Mouse (Mus musculus) adrenal gland, postnatal 36 days (tissue): ENCODE measurements around the gene Mrpl43. TPM values are rescaled to one million over a fixed set of nuclear protein-coding genes. Genes with fewer than 3 reads are reported as not detected.

Experiments used
- DNase-seq, 2 experiments: peaks; one replicate each; pipeline ENCODE4 v3.0.0; 2021; ENCODE audit warnings: mixed read lengths in 1 of 2
- total RNA-seq, 2 experiments: library from RNA; stranded (reverse); gene quantifications; 2 replicates each; pipeline ENCODE4 v1.2.3; 2021

Gene Mrpl43
- total RNA-seq, 2 experiments from 2014 or later = 49.0 to 53.6 TPM

DNA sequence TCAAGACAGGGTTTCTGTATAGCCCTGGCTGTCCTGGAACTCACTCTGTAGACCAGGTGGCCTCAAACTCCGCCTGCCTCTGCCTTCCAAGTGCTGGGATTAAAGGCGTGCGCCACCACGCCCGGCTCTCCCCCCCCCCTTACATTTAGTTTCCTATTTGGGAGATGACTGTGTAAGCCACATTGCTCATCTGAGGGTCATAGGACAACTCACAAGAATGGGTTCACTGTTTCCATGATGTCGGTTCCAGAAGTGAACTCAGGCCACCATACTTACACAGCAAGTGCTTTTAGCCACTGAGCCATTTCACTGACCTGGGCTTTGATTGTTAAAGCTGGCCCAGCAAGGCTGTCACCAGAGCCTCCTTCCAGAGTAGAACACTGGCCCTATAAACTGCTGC, 29.1 kb downstream of the Mrpl43 start:
- no peak for DNase-seq

DNA sequence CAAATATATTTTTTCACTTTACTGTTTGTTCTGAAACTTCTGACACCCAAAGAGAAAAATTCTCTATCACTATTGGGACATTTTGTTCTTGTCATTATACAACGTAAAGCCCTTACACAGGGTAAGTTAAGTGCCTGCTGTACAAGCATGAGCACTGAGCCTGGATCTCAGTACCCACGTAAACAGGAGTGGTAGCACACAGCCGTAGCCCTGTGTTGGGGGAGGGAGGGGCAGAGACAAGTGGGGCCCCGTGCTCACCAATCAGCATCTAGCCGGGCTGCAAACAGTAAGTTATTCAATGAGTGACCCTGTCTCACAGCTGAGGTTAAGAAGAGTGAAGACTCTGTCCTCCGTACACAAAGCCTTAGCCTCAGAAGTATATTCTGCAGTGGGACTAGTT, 29.6 kb downstream of the Mrpl43 start:
- DNase-seq = no peak

DNA sequence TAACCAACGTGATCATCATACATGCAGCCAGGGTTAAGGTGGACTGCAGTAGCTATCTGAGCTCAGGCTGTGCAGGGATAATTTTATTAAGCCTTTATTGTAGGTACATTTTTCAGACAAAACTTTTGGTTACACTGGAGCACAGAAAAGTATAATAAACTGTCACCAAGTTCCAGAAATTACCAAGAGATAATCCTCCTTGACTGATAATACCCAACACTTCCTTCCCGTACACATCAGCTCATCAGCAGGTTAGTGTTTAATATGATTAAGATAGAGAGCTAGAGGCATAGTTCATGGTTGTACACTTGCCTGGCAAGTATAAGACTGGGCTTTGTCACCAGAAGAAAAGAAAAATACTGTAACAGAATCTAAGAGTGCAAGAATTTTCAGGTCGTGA, 37.9 kb downstream of the Mrpl43 start:
- DNase-seq = no peak

- no peak for DNase-seq
Measured at GRCm38 (mm10) chr19:44965978-44966377, 40.3 kb downstream of the Mrpl43 start.

- no peak for DNase-seq
Measured at GRCm38 (mm10) chr19:44959633-44960032, 46.6 kb downstream of the Mrpl43 start.

Other genes starting within 250 kb of the Mrpl43 start
- 10 to 100 TPM; 23.0 to 23.7 TPM for gene Slf2, start 75.3 kb downstream of the Mrpl43 start, total RNA-seq
- gene Sema4g, start 17.3 kb downstream of the Mrpl43 start, total RNA-seq = 1 to 10 TPM; 4.2 to 5.6 TPM
- 10 to 100 TPM; 30.8 to 33.0 TPM for gene Twnk, start 779 bp downstream of the Mrpl43 start, total RNA-seq
- gene Lzts2, start 8.0 kb upstream of the Mrpl43 start, total RNA-seq = 10 to 100 TPM; 90.4 to 95.6 TPM
- gene Pdzd7, start 39.3 kb upstream of the Mrpl43 start, total RNA-seq = under 1 TPM; 0.13 to 0.23 TPM
- 10 to 100 TPM; 63.9 to 66.5 TPM for gene Sfxn3, start 41.1 kb upstream of the Mrpl43 start, total RNA-seq
- 1 to 10 TPM; 3.9 to 6.6 TPM for gene Kazald1, start 68.8 kb upstream of the Mrpl43 start, total RNA-seq
- gene Tlx1, start 144.2 kb upstream of the Mrpl43 start, total RNA-seq = not detected
- under 1 TPM; 0.10 to 0.17 TPM for gene Lbx1, start 229.4 kb upstream of the Mrpl43 start, total RNA-seq